Mouse (Mus musculus): ENCODE measurements at regions not wholly inside any gene's neighbourhood (a gene's known extent, or its start where the extent isn't known, plus 50 kb on each side); places are given as distances from the start of the nearest gene placed in this dataset.

DNA sequence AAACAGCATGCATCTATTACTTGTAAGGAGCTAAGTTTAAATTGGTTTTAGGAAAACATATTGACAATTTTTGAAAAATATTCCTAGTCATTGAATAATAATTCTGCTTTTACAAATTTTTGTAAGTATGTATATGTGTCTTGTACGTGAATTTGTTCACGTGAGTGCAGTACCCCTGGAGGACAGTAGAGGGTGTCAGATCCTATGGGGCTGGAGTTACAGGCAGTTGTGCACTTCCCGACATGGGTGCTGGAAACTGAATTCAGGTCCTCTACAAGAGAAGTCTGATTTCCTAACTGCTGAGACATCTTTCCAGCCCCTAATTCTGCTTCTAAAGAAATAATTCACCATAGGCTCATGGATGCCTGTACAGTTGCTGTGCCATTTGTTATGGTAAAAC, 75.7 kb upstream of the Ifngr1 start:
- Histone ChIP-seq H3K27me3 (no peaks in the 10 kb centered on the region), H3K27ac (replicated peaks) (no peak overlapping the region), H3K4me3 (replicated peaks) (no peak overlapping the region), H3K9ac (no peak overlapping the region), H3K4me2 (no peak overlapping the region), H3K9me3 (replicated peaks) (no peaks in the 10 kb centered on the region), H3K36me3 (replicated peaks) (no peaks in the 10 kb centered on the region), H3K4me1 (replicated peaks) (no peaks in the 10 kb centered on the region)
- ATAC-seq (ENCODE audit: insufficient read depth) = no peak
- 75% methylated on average over 3 of the region's 3 CpGs for WGBS (ENCODE audit: insufficient replicate concordance)

DNA sequence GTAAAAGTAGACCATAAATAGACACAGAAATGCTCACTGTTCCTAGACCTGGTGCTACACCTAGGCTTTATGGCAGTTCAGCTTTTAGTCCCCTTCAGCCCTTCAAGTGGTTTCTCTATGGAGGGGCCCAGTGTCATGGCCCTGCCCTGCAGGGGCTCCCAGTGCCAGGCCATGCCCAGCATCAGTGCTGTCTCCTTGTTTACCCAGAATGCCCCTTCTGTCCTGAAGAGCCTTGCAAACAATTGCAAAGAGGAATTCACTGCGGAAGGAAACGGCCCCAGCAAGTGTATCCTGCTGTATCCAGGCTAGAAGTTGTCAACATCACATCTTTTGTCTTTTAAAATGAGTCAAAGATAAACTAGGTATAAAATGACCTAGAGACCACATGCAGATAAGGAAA, 74.7 kb upstream of the Ifngr1 start:
- ATAC-seq (ENCODE audit: insufficient read depth) = no peak
- 56% methylated on average over 2 of the region's 2 CpGs for WGBS (ENCODE audit: insufficient replicate concordance)

DNA sequence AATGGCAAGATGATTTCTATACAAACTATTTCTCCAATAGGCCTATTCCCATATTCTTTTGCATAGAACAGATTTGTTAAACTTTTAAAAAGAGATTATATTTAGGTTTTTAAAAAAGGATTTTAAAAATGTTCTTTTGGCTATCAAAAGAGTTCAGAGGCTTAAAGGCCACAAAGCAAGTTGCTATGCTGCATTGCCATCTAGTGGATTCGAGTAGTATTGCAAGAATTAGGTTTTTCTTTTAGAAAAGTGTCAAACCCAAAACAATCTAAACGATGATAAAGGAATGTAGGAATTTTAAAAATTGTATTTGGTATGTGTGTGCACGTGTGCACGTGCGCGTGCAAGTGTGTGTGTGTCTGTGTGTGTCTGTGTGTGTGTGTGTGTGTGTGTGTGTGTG, 73.0 kb upstream of the Ifngr1 start:
- WGBS (ENCODE audit: insufficient replicate concordance) = 3% methylated on average over 6 of the region's 6 CpGs
- ATAC-seq (ENCODE audit: insufficient read depth) = no peak
- no peak overlapping the region for H3K4me3 ChIP-seq (replicated peaks)

More for the DNA sequence above, 74.7 kb upstream of the Ifngr1 start:
- H3K9ac ChIP-seq = no peak overlapping the region
- no peaks in the 10 kb centered on the region for H3K4me1 ChIP-seq (replicated peaks)
- H3K27me3 ChIP-seq = no peaks in the 10 kb centered on the region
- no peak overlapping the region for H3K4me3 ChIP-seq (replicated peaks)
- H3K27ac ChIP-seq (replicated peaks) = no peak overlapping the region
- H3K36me3 ChIP-seq (replicated peaks) = no peaks in the 10 kb centered on the region
- H3K9me3 ChIP-seq (replicated peaks) = no peaks in the 10 kb centered on the region
- H3K4me2 ChIP-seq = no peak overlapping the region

DNA sequence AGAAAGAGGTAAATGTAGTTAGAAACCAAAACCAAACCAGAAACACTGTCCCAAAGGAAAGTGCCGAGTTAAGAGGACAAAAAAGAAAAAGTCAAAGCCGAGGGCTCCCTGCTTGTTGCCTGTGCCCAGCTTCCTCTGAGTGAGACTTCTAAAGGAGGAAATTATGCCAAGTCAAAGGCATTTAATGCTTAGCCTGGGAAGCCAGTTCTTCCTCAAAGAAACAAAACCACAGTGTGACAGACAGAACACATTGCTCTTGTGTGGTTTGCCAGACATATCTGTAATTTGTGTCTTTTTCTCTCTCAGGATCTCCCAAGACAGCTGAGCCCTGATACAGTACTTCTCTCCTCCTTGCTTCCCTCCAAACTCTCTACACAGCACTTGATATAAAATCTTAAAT, 69.6 kb upstream of the Ifngr1 start:
- Histone ChIP-seq H3K9me3 (replicated peaks) (no peaks in the 10 kb centered on the region), H3K27ac (replicated peaks) (peak overlapping the region; percentile 38; the same call in 1 of the 2 replicates), H3K9ac (no peak overlapping the region), H3K36me3 (replicated peaks) (no peaks in the 10 kb centered on the region), H3K4me2 (peak overlapping the region; percentile 27; the same call in 1 of the 2 replicates), H3K4me1 (replicated peaks) (peaks cover 7% of the 10 kb centered on the region), H3K27me3 (no peaks in the 10 kb centered on the region), H3K4me3 (replicated peaks) (no peak overlapping the region)
- no peak for ATAC-seq (ENCODE audit: insufficient read depth)
- WGBS (ENCODE audit: insufficient replicate concordance) = 27% methylated on average over 2 of the region's 2 CpGs

More for the DNA sequence above, 73.0 kb upstream of the Ifngr1 start:
- no peak overlapping the region for H3K4me2 ChIP-seq
- H3K27me3 ChIP-seq = no peaks in the 10 kb centered on the region
- H3K27ac ChIP-seq (replicated peaks) = no peak overlapping the region
- H3K4me1 ChIP-seq (replicated peaks) = no peaks in the 10 kb centered on the region; the same call in 1 of the 2 replicates
- no peak overlapping the region for H3K9ac ChIP-seq
- no peaks in the 10 kb centered on the region for H3K36me3 ChIP-seq (replicated peaks)
- no peaks in the 10 kb centered on the region for H3K9me3 ChIP-seq (replicated peaks)

DNA sequence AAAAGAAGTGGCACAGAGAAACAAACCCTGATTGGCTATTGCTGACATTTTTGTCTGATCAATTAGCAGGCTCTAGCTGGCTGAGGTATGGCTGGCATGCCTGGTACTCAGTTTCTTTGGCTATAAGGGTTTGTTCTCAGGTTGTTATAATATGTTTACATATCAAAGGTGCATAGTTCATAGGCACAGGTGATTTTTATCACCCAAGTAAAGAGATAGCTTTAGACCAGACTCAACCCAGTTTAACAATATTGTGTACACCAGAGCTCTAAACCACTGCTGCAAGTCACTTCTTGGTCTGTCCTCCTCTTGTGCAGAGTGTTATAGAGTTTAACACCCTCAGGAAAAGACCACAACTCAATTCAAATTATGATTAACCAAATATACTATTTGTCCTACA, 65.8 kb upstream of the Ifngr1 start:
- Histone ChIP-seq H3K36me3 (replicated peaks) (no peaks in the 10 kb centered on the region), H3K27ac (replicated peaks) (peak overlapping the region; percentile 48; the same call in 1 of the 2 replicates), H3K4me2 (no peak overlapping the region), H3K27me3 (no peaks in the 10 kb centered on the region), H3K9me3 (replicated peaks) (no peaks in the 10 kb centered on the region), H3K4me3 (replicated peaks) (no peak overlapping the region), H3K9ac (no peak overlapping the region), H3K4me1 (replicated peaks) (peaks cover 8% of the 10 kb centered on the region)
- ATAC-seq (ENCODE audit: insufficient read depth) = 0 out of 2 replicates have a peak, but pooled peaks have one; percentile 9

DNA sequence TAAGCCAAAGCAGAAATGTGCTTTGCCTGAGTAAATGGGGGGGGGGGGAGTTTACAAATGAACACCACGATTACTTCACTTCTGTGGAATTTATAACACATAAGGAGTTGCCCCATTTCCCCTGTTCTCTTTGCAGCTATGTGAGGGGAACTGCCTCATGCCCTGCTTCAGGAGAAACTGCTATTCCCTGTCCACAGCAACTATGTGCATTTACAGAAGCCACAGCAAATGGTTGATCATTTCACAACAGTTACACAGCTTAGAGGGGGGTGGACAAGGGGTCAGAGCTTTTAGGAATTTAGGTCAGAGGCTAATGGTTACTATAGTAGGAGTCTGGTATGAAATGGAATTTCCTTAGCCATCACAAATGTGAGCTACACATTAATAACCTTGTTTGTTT, 65.4 kb upstream of the Ifngr1 start:
- H3K36me3 ChIP-seq (replicated peaks) = no peaks in the 10 kb centered on the region
- H3K4me3 ChIP-seq (replicated peaks) = no peak overlapping the region
- no peaks in the 10 kb centered on the region for H3K9me3 ChIP-seq (replicated peaks)
- no peak overlapping the region for H3K9ac ChIP-seq
- H3K4me2 ChIP-seq = no peak overlapping the region
- 9% methylated on average over 1 of the region's 1 CpGs for WGBS (ENCODE audit: insufficient replicate concordance)
- peak overlapping the region; percentile 48; the same call in 1 of the 2 replicates for H3K27ac ChIP-seq (replicated peaks)
- H3K4me1 ChIP-seq (replicated peaks) = peaks cover 12% of the 10 kb centered on the region
- H3K27me3 ChIP-seq = no peaks in the 10 kb centered on the region
- ATAC-seq (ENCODE audit: insufficient read depth) = peak; percentile 70

DNA sequence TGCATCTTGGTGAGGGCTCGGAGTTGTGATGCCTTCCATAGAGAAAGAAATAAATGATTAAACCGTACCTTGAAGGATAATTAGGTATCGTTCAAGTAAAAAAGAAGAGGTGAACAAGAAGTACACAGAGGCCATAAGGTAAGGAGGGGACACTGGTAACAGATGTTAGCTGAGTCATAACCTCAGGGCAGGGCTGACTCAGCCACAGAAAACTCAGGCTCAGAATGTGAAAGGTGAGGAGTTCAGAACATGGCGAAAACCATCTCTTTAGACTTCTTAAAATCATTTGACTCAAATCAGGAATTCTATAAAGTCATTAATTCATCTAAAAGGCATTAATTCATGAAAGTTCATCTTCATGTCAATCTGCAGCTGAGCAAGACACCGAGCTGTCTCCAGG, 62.1 kb upstream of the Ifngr1 start:
- 74% methylated on average over 5 of the region's 5 CpGs for WGBS (ENCODE audit: insufficient replicate concordance)
- Histone ChIP-seq H3K9me3 (replicated peaks) (no peaks in the 10 kb centered on the region), H3K9ac (no peak overlapping the region)

DNA sequence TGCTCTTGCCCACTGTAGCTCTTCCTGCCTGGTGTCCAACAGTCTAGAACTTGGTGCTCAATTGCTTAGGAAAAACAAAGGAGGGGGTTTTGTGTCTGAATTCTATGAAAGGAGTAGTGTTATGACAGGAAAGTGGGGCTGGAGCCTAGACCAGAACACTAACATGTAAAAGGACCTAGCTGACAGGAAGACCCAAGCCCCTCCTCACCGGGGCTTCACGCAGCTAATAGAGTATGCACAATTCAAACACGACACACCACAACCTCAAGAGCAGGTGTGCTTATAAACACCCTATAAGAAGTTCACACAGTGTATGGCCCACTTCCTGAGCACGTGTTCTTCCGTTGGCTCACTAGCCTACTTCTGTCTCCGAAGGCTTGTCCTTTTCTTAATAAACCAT, 61.7 kb upstream of the Ifngr1 start:
- Histone ChIP-seq H3K4me3 (replicated peaks) (no peak overlapping the region), H3K36me3 (replicated peaks) (no peaks in the 10 kb centered on the region), H3K27ac (replicated peaks) (no peak overlapping the region), H3K9me3 (replicated peaks) (no peaks in the 10 kb centered on the region), H3K4me2 (no peak overlapping the region), H3K4me1 (replicated peaks) (peaks cover 16% of the 10 kb centered on the region), H3K27me3 (no peaks in the 10 kb centered on the region), H3K9ac (no peak overlapping the region)
- ATAC-seq (ENCODE audit: insufficient read depth) = no peak
- WGBS (ENCODE audit: insufficient replicate concordance) = 75% methylated on average over 6 of the region's 6 CpGs

More for the DNA sequence above, 62.1 kb upstream of the Ifngr1 start:
- H3K4me2 ChIP-seq = no peak overlapping the region
- no peak for ATAC-seq (ENCODE audit: insufficient read depth)
- H3K27ac ChIP-seq (replicated peaks) = no peak overlapping the region
- H3K4me1 ChIP-seq (replicated peaks) = peaks cover 16% of the 10 kb centered on the region
- H3K36me3 ChIP-seq (replicated peaks) = no peaks in the 10 kb centered on the region
- H3K27me3 ChIP-seq = no peaks in the 10 kb centered on the region
- no peak overlapping the region for H3K4me3 ChIP-seq (replicated peaks)

DNA sequence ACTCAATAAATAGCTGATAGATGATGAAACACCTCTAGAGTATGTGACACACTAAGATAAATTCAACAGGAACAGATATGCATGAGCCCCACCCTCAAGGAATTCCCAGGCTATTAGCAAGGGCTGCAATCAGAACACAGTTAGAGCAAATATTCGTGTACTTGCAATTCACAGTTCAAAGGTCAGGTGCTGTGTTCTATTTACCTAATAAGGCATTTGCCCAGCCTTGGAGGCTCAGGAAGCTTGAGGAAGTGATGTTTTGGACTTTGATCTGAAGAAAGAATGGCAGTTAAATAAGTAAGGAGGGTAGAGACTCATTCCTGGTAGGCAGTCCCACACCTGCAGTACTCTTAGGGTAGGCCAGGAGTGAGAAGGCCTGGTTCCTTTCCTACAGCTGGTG, 60.3 kb upstream of the Ifngr1 start:
- Histone ChIP-seq H3K9ac (no peak overlapping the region), H3K36me3 (replicated peaks) (no peaks in the 10 kb centered on the region), H3K4me2 (no peak overlapping the region), H3K27ac (replicated peaks) (no peak overlapping the region), H3K4me3 (replicated peaks) (no peak overlapping the region), H3K27me3 (no peaks in the 10 kb centered on the region), H3K9me3 (replicated peaks) (no peaks in the 10 kb centered on the region), H3K4me1 (replicated peaks) (peaks cover 9% of the 10 kb centered on the region; the same call in 1 of the 2 replicates)
- 28% methylated on average over 1 of the region's 1 CpGs for WGBS (ENCODE audit: insufficient replicate concordance)
- ATAC-seq (ENCODE audit: insufficient read depth) = no peak

DNA sequence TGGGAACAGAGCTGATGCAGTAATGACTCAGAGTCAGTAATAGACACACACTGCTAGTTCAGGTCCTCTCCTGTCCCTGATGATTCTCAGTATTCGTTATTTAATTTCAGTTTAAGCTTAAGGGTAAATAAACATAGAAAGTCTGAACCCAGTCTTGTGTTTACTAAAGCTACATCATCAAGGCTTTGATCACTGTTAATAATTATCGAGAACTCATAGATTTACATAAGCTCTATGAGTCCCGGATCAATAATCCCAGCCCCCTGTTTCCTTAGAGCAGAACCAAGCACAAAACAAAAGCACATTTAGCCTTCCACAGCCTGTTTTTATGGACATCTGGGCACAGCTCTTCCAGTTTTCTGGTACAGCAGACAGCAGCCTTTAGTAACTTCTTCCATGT, 59.0 kb upstream of the Ifngr1 start:
- H3K27ac ChIP-seq (replicated peaks) = peak overlapping the region; percentile 46; the same call in 1 of the 2 replicates
- no peaks in the 10 kb centered on the region for H3K27me3 ChIP-seq
- H3K9me3 ChIP-seq (replicated peaks) = no peaks in the 10 kb centered on the region
- WGBS (ENCODE audit: insufficient replicate concordance) = 60% methylated on average over 3 of the region's 3 CpGs
- no peak overlapping the region for H3K4me2 ChIP-seq
- H3K36me3 ChIP-seq (replicated peaks) = no peaks in the 10 kb centered on the region
- no peak for ATAC-seq (ENCODE audit: insufficient read depth)
- no peak overlapping the region for H3K4me3 ChIP-seq (replicated peaks)
- peaks cover 9% of the 10 kb centered on the region; the same call in 1 of the 2 replicates for H3K4me1 ChIP-seq (replicated peaks)
- H3K9ac ChIP-seq = no peak overlapping the region

DNA sequence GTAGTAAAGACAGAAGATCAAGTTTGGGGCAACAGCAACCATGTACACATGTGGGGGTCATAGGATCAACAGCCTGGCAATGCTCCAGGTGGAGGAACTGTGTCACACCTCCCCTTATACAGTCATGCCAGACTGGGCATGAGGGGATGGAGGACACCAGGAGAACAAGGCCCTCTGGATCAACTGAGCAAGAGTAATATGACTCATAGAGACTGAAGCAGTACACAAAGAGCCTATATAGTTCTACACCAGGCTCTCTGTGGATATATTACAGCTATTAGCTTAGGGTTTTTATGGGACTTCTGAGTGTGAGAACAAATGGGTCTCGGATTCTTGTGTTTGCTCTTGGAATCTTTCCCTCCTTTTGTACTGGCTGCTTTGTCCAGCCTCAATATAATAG, 57.9 kb upstream of the Ifngr1 start:
- Histone ChIP-seq H3K36me3 (replicated peaks) (no peaks in the 10 kb centered on the region), H3K4me1 (replicated peaks) (peaks cover 9% of the 10 kb centered on the region; the same call in 1 of the 2 replicates), H3K27me3 (no peaks in the 10 kb centered on the region), H3K4me3 (replicated peaks) (no peak overlapping the region), H3K27ac (replicated peaks) (no peak overlapping the region), H3K9ac (no peak overlapping the region), H3K4me2 (no peak overlapping the region), H3K9me3 (replicated peaks) (no peaks in the 10 kb centered on the region)
- ATAC-seq (ENCODE audit: insufficient read depth) = no peak
- WGBS (ENCODE audit: insufficient replicate concordance) = 73% methylated on average over 1 of the region's 1 CpGs
